Mouse (Mus musculus) G1E (cell line): ENCODE data around the gene Fam171a2.

ENCODE experiments used
- CTCF ChIP-seq: IDR thresholded peaks from 2 replicates; pipeline ENCODE4 v1.5.1; 2012; ENCODE audit warnings: low read depth, low read length, inconsistent platforms, mixed read lengths
- GATA1 ChIP-seq: IDR thresholded peaks from 2 replicates; pipeline ENCODE4 v1.6.1; 2012; ENCODE audit warnings: borderline replicate concordance, low read length, inconsistent platforms, mixed read lengths

DNA sequence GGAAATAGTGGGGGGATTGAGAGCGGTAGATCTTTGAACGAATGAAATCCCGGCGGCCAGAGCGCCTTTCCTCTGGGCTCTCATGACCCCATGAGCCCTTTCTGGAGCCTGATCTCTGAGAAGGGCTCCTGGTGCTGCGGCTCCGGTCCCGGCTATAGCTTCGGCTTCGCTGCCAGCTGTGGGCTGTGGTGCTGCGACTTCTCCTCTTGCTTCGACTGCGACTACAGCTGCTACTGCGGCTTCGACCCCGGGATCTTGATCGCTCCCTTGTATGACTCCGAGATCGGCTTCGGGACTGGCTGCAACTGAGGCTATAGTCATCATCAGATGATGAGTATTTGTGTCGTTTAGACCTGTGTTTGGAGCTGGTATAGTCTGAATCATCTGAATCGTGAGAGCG, 32.1 kb upstream of the Fam171a2 start:
- no peak for TF ChIP-seq CTCF
- no peak for TF ChIP-seq GATA1
